Mouse (Mus musculus) lung, adult 2 months (tissue): ENCODE measurements around the gene Tnrc6b.

Experiments
- CTCF ChIP-seq: fragments of 200-500 bp; IDR thresholded peaks from 2 replicates; pipeline ENCODE4 v1.5.1; 2011; ENCODE audit warnings: mild to moderate bottlenecking, low read length, control low read depth; ENCODE audit not compliant: insufficient read depth
- POLR2A ChIP-seq: fragments of 200-500 bp; IDR thresholded peaks from 2 replicates; pipeline ENCODE4 v1.6.1; 2011; ENCODE audit warnings: low read depth, mild to moderate bottlenecking, control low read depth, low read length, borderline replicate concordance; ENCODE audit errors: extremely low read depth

DNA sequence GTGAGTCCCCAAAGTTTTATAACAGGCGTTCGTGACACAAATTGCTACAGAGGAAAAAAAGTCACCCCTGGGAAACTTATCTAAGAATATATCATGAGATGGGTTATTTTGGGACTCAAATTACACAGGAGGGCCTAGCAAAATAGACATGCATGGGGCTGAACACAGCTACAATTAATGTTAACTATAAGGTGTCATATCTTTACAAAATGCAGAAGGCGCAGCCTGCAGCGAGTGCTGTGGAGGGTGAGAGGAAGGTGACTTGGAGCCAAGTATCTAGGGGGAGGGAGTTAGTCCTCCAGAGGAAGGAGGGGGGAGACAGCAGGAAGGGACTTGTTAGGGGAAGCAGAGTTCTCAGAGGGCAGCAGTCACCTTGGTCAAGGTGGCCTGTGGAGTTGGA, 46.7 kb upstream of the Tnrc6b start:
- no peak for TF ChIP-seq CTCF
- TF ChIP-seq POLR2A, result no peak
